Mouse (Mus musculus) limb, embryonic 12.5 days (tissue): ENCODE measurements around the gene Tdp1. TPM values are rescaled to one million over a fixed set of nuclear protein-coding genes. Genes with fewer than 3 reads are reported as not detected.

ENCODE experiments used
- ATAC-seq: fragments of 200-750 bp; cut with Nextera tagmentation; 2 replicates; pipeline ENCODE4 v1.8.0; 2017; ENCODE audit warnings: low read depth, moderate TSS enrichment; ENCODE audit not compliant: insufficient number of reproducible peaks, insufficient read depth, low FRiP score, low TSS enrichment
- H3K27ac ChIP-seq: fragments of 300-500 bp; sonication (generic); 2 replicates; pipeline ENCODE4 v1.5.1; 2016; ENCODE audit warnings: mild to moderate bottlenecking, moderate library complexity
- H3K27me3 ChIP-seq: fragments of 300-500 bp; sonication (generic); 2 replicates; pipeline ENCODE4 v1.6.1; 2016; ENCODE audit warnings: mild to moderate bottlenecking, moderate library complexity
- H3K36me3 ChIP-seq: fragments of 300-500 bp; sonication (generic); 2 replicates; pipeline ENCODE4 v1.6.1; 2016; ENCODE audit warnings: mild to moderate bottlenecking, moderate library complexity
- H3K4me1 ChIP-seq: fragments of 300-500 bp; sonication (generic); replicated peaks from 2 replicates; pipeline ENCODE4 v1.6.1; 2016
- H3K4me2 ChIP-seq: fragments of 300-500 bp; sonication (generic); 2 replicates; pipeline ENCODE4 v1.6.1; 2016; ENCODE audit warnings: mild to moderate bottlenecking, moderate library complexity
- H3K4me3 ChIP-seq: fragments of 300-500 bp; sonication (generic); replicated peaks from 2 replicates; pipeline ENCODE4 v1.5.1; 2016; ENCODE audit warnings: mild to moderate bottlenecking
- H3K9ac ChIP-seq: fragments of 300-500 bp; sonication (generic); replicated peaks from 2 replicates; pipeline ENCODE4 v1.6.1; 2016; ENCODE audit warnings: mild to moderate bottlenecking, moderate library complexity
- H3K9me3 ChIP-seq: fragments of 300-500 bp; sonication (generic); 2 replicates; pipeline ENCODE4 v1.6.1; 2016; ENCODE audit warnings: mild to moderate bottlenecking, moderate library complexity
- WGBS: fragments of 180-500 bp; shearing (Covaris S2); methylation state at CpG from one replicate; pipeline ENCODE4 v1.1.7; 2016; 5-methylcytosine and 5-hydroxymethylcytosine counted together
- polyA plus RNA-seq: library from polyadenylated mRNA; unstranded; fragments of >200 nt; fragmentation: Nextera tagmentation; extraction: Ambion mirVana; gene quantifications from 2 replicates; pipeline ENCODE4 v1.2.1, GENCODE M21; 2016

Gene Tdp1
- polyA plus RNA-seq, 1 experiment from 2014 or later, result 61.9 TPM

GRCm38 (mm10) chr12:99958068-99959060 is 74.0 kb downstream of the Tdp1 start:
- WGBS, result 69% methylated on average over 9 of the region's 9 CpGs
- no peak overlapping the region for H3K4me3 ChIP-seq
- peaks cover 13% of the 10 kb centered on the region; the same call in 1 of the 2 replicates for H3K36me3 ChIP-seq
- no peak for ATAC-seq
- no peak overlapping the region for H3K27ac ChIP-seq
- no peak overlapping the region for H3K4me2 ChIP-seq
- peaks cover 20% of the 10 kb centered on the region for H3K27me3 ChIP-seq
- H3K4me1 ChIP-seq, result no peaks in the 10 kb centered on the region
- no peaks in the 10 kb centered on the region for H3K9me3 ChIP-seq
- H3K9ac ChIP-seq, result no peak overlapping the region

GRCm38 (mm10) chr12:99959291-99959690 is 75.0 kb downstream of the Tdp1 start:
- Histone ChIP-seq H3K4me2 (no peak overlapping the region), H3K9me3 (no peaks in the 10 kb centered on the region), H3K27me3 (peaks cover 29% of the 10 kb centered on the region), H3K36me3 (peaks cover 13% of the 10 kb centered on the region; the same call in 1 of the 2 replicates), H3K4me1 (peaks cover 2% of the 10 kb centered on the region), H3K27ac (no peak overlapping the region), H3K9ac (no peak overlapping the region), H3K4me3 (no peak overlapping the region)
- ATAC-seq, result no peak

- Histone ChIP-seq H3K36me3 (peaks cover 13% of the 10 kb centered on the region; the same call in 1 of the 2 replicates), H3K27ac (no peak overlapping the region), H3K9me3 (no peaks in the 10 kb centered on the region), H3K4me2 (no peak overlapping the region), H3K4me1 (peaks cover 9% of the 10 kb centered on the region), H3K9ac (no peak overlapping the region), H3K27me3 (peaks cover 36% of the 10 kb centered on the region), H3K4me3 (no peak overlapping the region)
- no peak for ATAC-seq
- WGBS, result 37% methylated on average over 10 of the region's 10 CpGs
Measured at GRCm38 (mm10) chr12:99959930-99960329, 75.6 kb downstream of the Tdp1 start.

- Histone ChIP-seq H3K9ac (no peak overlapping the region), H3K36me3 (peaks cover 7% of the 10 kb centered on the region; the same call in 1 of the 2 replicates), H3K9me3 (no peaks in the 10 kb centered on the region), H3K27me3 (peaks cover 43% of the 10 kb centered on the region), H3K27ac (no peak overlapping the region), H3K4me3 (no peak overlapping the region), H3K4me2 (no peak overlapping the region), H3K4me1 (peaks cover 11% of the 10 kb centered on the region)
- no peak for ATAC-seq
- WGBS, result 87% methylated on average over 7 of the region's 7 CpGs
Measured at GRCm38 (mm10) chr12:99960675-99961074, 76.4 kb downstream of the Tdp1 start.

GRCm38 (mm10) chr12:99964301-99965202 is 80.2 kb downstream of the Tdp1 start, which contains the start of gene Kcnk13:
TSS of gene Kcnk13 (plus strand) at chr12:99964499.
- Histone ChIP-seq H3K4me1 (peaks cover 26% of the 10 kb centered on the region), H3K36me3 (no peaks in the 10 kb centered on the region), H3K4me3 (peak within 1 kb of the TSS; percentile 45), H3K27me3 (peaks cover 77% of the 10 kb centered on the region), H3K4me2 (peak within 1 kb of the TSS; percentile 91), H3K27ac (no peak within 1 kb of the TSS), H3K9me3 (no peaks in the 10 kb centered on the region), H3K9ac (peak within 1 kb of the TSS; percentile 50)
- ATAC-seq, result no peak; the same call in 1 of the 2 replicates
- 1% methylated on average over 39 of the region's 39 CpGs for WGBS

- Histone ChIP-seq H3K4me1 (peaks cover 26% of the 10 kb centered on the region), H3K27me3 (peaks cover 76% of the 10 kb centered on the region), H3K9ac (peak overlapping the region; percentile 50), H3K27ac (no peak overlapping the region), H3K4me2 (peak overlapping the region; percentile 91), H3K9me3 (no peaks in the 10 kb centered on the region), H3K36me3 (no peaks in the 10 kb centered on the region), H3K4me3 (peak overlapping the region; percentile 45)
- peak; percentile 47; the same call in 1 of the 2 replicates for ATAC-seq
- WGBS, result under 1% methylated on average over 77 of the region's 77 CpGs
Measured at GRCm38 (mm10) chr12:99965203-99966115, 81.1 kb downstream of the Tdp1 start.

- H3K27ac ChIP-seq, result no peak overlapping the region
- H3K36me3 ChIP-seq, result no peaks in the 10 kb centered on the region
- peak overlapping the region; percentile 50 for H3K9ac ChIP-seq
- peak overlapping the region; percentile 91 for H3K4me2 ChIP-seq
- H3K4me1 ChIP-seq, result peaks cover 26% of the 10 kb centered on the region
- peak overlapping the region; percentile 45 for H3K4me3 ChIP-seq
- ATAC-seq, result no peak
- no peaks in the 10 kb centered on the region for H3K9me3 ChIP-seq
- WGBS, result 3% methylated on average over 25 of the region's 25 CpGs
- peaks cover 75% of the 10 kb centered on the region for H3K27me3 ChIP-seq
Measured at GRCm38 (mm10) chr12:99966116-99966770, 81.9 kb downstream of the Tdp1 start.

GRCm38 (mm10) chr12:99966881-99967363 is 82.6 kb downstream of the Tdp1 start:
- Histone ChIP-seq H3K4me2 (no peak overlapping the region), H3K4me1 (peaks cover 26% of the 10 kb centered on the region), H3K36me3 (no peaks in the 10 kb centered on the region), H3K27me3 (peaks cover 73% of the 10 kb centered on the region), H3K4me3 (peak overlapping the region; percentile 45), H3K9me3 (no peaks in the 10 kb centered on the region), H3K27ac (no peak overlapping the region), H3K9ac (no peak overlapping the region)
- ATAC-seq, result no peak
- 11% methylated on average over 12 of the region's 12 CpGs for WGBS

- Histone ChIP-seq H3K36me3 (no peaks in the 10 kb centered on the region), H3K4me2 (no peak overlapping the region), H3K9ac (no peak overlapping the region), H3K27me3 (peaks cover 57% of the 10 kb centered on the region), H3K9me3 (no peaks in the 10 kb centered on the region), H3K27ac (no peak overlapping the region), H3K4me1 (peaks cover 17% of the 10 kb centered on the region), H3K4me3 (no peak overlapping the region)
- ATAC-seq, result no peak
- WGBS, result 75% methylated on average over 4 of the region's 4 CpGs
Measured at GRCm38 (mm10) chr12:99969906-99970305, 85.6 kb downstream of the Tdp1 start.
